Mouse (Mus musculus) CH12.LX (cell line): ENCODE measurements around the gene Ugt1a10. TPM values are rescaled to one million over a fixed set of nuclear protein-coding genes. Genes with fewer than 3 reads are reported as not detected.

Experiments used
- DNase-seq: peaks from one replicate; pipeline ENCODE4 v3.0.0-alpha.2; 2013; ENCODE audit errors: extremely low read depth
- H3K27ac ChIP-seq: 2 replicates; pipeline ENCODE4 v1.5.1; 2012; ENCODE audit warnings: low read depth, mild to moderate bottlenecking, control low read depth, moderate library complexity; ENCODE audit not compliant: insufficient read depth
- H3K27me3 ChIP-seq: replicated peaks from 2 replicates; pipeline ENCODE3; 2012; ENCODE audit warnings: inconsistent platforms
- H3K36me3 ChIP-seq, 2 experiments: replicated peaks in 1 of 2; 2 replicates each; pipeline versions ENCODE3 to v1.6.1; 2012; ENCODE audit warnings: inconsistent platforms in 1 of 2, low read length in 1 of 2, mild to moderate bottlenecking in 1 of 2, mixed read lengths in 1 of 2, moderate library complexity in 1 of 2; ENCODE audit not compliant: control insufficient read depth in 1 of 2, insufficient read depth in 1 of 2
- H3K4me1 ChIP-seq, 2 experiments: 2 replicates each; pipeline ENCODE4 v1.6.1; 2012; ENCODE audit warnings: inconsistent platforms in 1 of 2, moderate library complexity in 1 of 2; ENCODE audit not compliant: insufficient read depth in 2 of 2, control insufficient read depth in 1 of 2
- H3K4me2 ChIP-seq: 2 replicates; pipeline ENCODE4 v1.6.1; 2012; ENCODE audit warnings: low read depth, mild to moderate bottlenecking, control low read depth; ENCODE audit not compliant: poor library complexity, insufficient read depth, severe bottlenecking
- H3K4me3 ChIP-seq, 3 experiments: fragments of 150-350 bp in 1 of 3; sonication (generic) in 1 of 3; replicated peaks in 1 of 3; 2 replicates each; pipeline versions ENCODE3 to v1.5.1; 2011 to 2012; ENCODE audit warnings: low read depth in 2 of 3, low read length in 2 of 3, mild to moderate bottlenecking in 2 of 3, moderate library complexity in 2 of 3, control low read depth in 1 of 3, improper control_type of control experiment in 1 of 3, inconsistent platforms in 1 of 3, mixed read lengths in 1 of 3; ENCODE audit not compliant: poor library complexity in 1 of 3
- H3K79me2 ChIP-seq: replicated peaks from 2 replicates; pipeline ENCODE4 v1.6.1; 2012; ENCODE audit warnings: mild to moderate bottlenecking, moderate library complexity; ENCODE audit not compliant: control insufficient read depth, poor library complexity, insufficient read depth, severe bottlenecking; ENCODE audit errors: extremely low read depth
- H3K9ac ChIP-seq: 2 replicates; pipeline ENCODE4 v1.6.1; 2012; ENCODE audit warnings: low read depth, mild to moderate bottlenecking, control low read depth, moderate library complexity; ENCODE audit not compliant: insufficient read depth
- H3K9me3 ChIP-seq: replicated peaks from 2 replicates; pipeline ENCODE3; 2012; ENCODE audit warnings: low read length, inconsistent platforms, mixed read lengths
- CHD2 ChIP-seq: IDR thresholded peaks from 2 replicates; pipeline ENCODE4 v1.6.1; 2011; ENCODE audit warnings: low read length, improper control_type of control experiment
- E2F4 ChIP-seq: IDR thresholded peaks from 2 replicates; pipeline ENCODE4 v1.6.1; 2011; ENCODE audit warnings: low read depth, low read length, improper control_type of control experiment; ENCODE audit not compliant: insufficient replicate concordance
- ETS1 ChIP-seq: conservative IDR thresholded peaks from 2 replicates; pipeline ENCODE4 v1.6.1; 2012; ENCODE audit warnings: low read depth, mild to moderate bottlenecking, inconsistent platforms, low read length, improper control_type of control experiment, moderate library complexity
- HCFC1 ChIP-seq: IDR thresholded peaks from 2 replicates; pipeline ENCODE4 v1.6.1; 2012; ENCODE audit warnings: low read depth, mild to moderate bottlenecking, inconsistent platforms, low read length, improper control_type of control experiment
- IRF4 ChIP-seq: IDR thresholded peaks from 2 replicates; pipeline ENCODE4 v1.6.1; 2014; ENCODE audit warnings: low read depth, mild to moderate bottlenecking, inconsistent platforms, low read length, improper control_type of control experiment
- JUN ChIP-seq: IDR thresholded peaks from 2 replicates; pipeline ENCODE4 v1.6.1; 2011; ENCODE audit warnings: low read depth, mild to moderate bottlenecking, low read length, improper control_type of control experiment, moderate library complexity; ENCODE audit not compliant: insufficient read depth
- JUND ChIP-seq: conservative IDR thresholded peaks from 2 replicates; pipeline ENCODE4 v1.6.1; 2011; ENCODE audit warnings: low read depth, low read length, improper control_type of control experiment
- MAFK ChIP-seq: IDR thresholded peaks from 2 replicates; pipeline ENCODE4 v1.6.1; 2011; ENCODE audit warnings: low read length, improper control_type of control experiment; ENCODE audit not compliant: insufficient replicate concordance
- MAX ChIP-seq: IDR thresholded peaks from 2 replicates; pipeline ENCODE4 v1.6.1; 2011; ENCODE audit warnings: low read length, improper control_type of control experiment
- MAZ ChIP-seq: IDR thresholded peaks from 2 replicates; pipeline ENCODE4 v1.6.1; 2012; ENCODE audit warnings: low read depth, mild to moderate bottlenecking, inconsistent platforms, low read length, improper control_type of control experiment, moderate library complexity
- MYC ChIP-seq: IDR thresholded peaks from 2 replicates; pipeline ENCODE4 v1.6.1; 2011; ENCODE audit warnings: low read depth, mild to moderate bottlenecking, improper control_type of control experiment, low read length
- NELFE ChIP-seq: IDR thresholded peaks from 2 replicates; pipeline ENCODE4 v1.6.1; 2011; ENCODE audit warnings: low read depth, low read length, improper control_type of control experiment
- POLR2AphosphoS2 ChIP-seq: IDR thresholded peaks from 2 replicates; pipeline ENCODE4 v1.6.1; 2011; ENCODE audit warnings: low read depth, low read length, improper control_type of control experiment
- RAD21 ChIP-seq: IDR thresholded peaks from 2 replicates; pipeline ENCODE4 v1.6.1; 2011; ENCODE audit warnings: low read depth, mild to moderate bottlenecking, low read length, improper control_type of control experiment, moderate library complexity
- SIN3A ChIP-seq: IDR thresholded peaks from 2 replicates; pipeline ENCODE4 v1.6.1; 2012; ENCODE audit warnings: low read length, improper control_type of control experiment, inconsistent platforms
- UBTF ChIP-seq: IDR thresholded peaks from 2 replicates; pipeline ENCODE4 v1.6.1; 2012; ENCODE audit warnings: low read depth, mild to moderate bottlenecking, inconsistent platforms, low read length, improper control_type of control experiment, moderate library complexity
- USF2 ChIP-seq: conservative IDR thresholded peaks from 2 replicates; pipeline ENCODE4 v1.6.1; 2011; ENCODE audit warnings: low read depth, low read length, improper control_type of control experiment
- ZC3H11A ChIP-seq: IDR thresholded peaks from 2 replicates; pipeline ENCODE4 v1.6.1; 2012; ENCODE audit warnings: low read depth, mild to moderate bottlenecking, inconsistent platforms, low read length, improper control_type of control experiment
- ZKSCAN1 ChIP-seq: IDR thresholded peaks from 2 replicates; pipeline ENCODE4 v1.6.1; 2012; ENCODE audit warnings: low read depth, inconsistent platforms, low read length, improper control_type of control experiment, borderline replicate concordance
- ZMIZ1 ChIP-seq: IDR thresholded peaks from 2 replicates; pipeline ENCODE4 v1.6.1; 2012; ENCODE audit warnings: low read depth, mild to moderate bottlenecking, inconsistent platforms, low read length, improper control_type of control experiment
- dilution Hi-C: fragments of 300-500 bp; cut with MboI; formaldehyde crosslinking; loops from 2 replicates; pipeline ENCODE4 v1.14.3; 2020; ENCODE audit warnings: low sequenced_read_pairs; ENCODE audit not compliant: extremely low pct_unique_long_range_greater_than_20kb, extremely low pct_ligation_motif_present
- in situ Hi-C: fragments of 300-500 bp; cut with MboI; formaldehyde crosslinking; loops from 3 replicates; pipeline ENCODE4 v1.14.3; 2019; ENCODE audit warnings: low sequenced_read_pairs, low pct_ligation_motif_present, low pct_unique_long_range_greater_than_20kb, mixed read lengths
- polyA plus RNA-seq: library from polyadenylated mRNA; unstranded; fragments of >175 nt; gene quantifications from 2 replicates; pipeline ENCODE4 v1.2.1, GENCODE M21; 2012; ENCODE audit warnings: low read depth; ENCODE audit not compliant: insufficient read length
- total RNA-seq, 2 experiments: library from RNA; depleted of rRNA; stranded (reverse); fragments of 300-350 nt in 1 of 2; fragments of >200 nt in 1 of 2; gene quantifications; 2 replicates each; pipeline ENCODE4 v1.2.3; 2012 to 2014

Ugt1a10 gene
- total and polyA plus RNA-seq, 3 experiments, result not detected

DNA sequence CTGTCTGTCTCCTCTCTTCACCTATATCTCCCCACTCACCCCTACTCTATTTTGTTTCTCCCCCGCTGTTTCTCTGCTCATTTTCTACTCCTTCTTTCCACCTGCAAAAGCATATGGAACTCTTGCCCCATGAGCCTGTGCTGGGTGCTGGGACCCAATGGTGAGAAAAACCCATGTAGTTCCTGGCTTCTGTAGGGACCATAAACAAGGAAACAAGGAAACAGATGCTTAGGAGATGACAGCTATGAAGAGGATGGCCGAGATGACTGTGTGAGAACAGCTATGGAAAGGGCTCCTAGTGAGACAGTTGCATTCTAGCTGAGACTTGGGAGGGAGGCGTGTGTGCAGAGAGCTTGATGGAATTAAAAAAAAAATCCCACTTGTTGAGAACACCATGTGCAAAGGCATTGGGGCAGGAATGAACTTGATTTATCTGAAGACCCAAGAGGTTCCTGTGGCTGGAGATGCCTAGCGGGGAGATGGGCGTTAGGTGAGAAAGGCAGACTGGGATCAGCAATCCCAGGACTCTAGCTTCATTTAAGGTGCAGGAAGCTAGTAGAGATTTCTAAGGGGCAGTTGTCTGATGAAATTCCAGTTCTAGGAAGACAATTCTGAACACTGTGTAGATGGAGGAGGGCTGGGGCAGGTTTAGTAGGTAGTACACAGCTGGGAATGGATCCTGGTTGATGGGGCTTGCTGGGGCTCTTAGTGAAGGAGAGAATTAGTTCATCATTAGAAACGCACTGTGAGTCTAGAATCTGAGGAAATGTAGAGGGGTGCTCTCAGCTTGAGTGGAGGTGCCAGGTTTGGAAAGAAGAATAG lies 176.0 kb downstream of the Ugt1a10 start:
- no peak for DNase-seq
- Histone ChIP-seq H3K79me2 (no peaks in the 10 kb centered on the region), H3K27me3 (peaks cover 6% of the 10 kb centered on the region), H3K27ac (no peak overlapping the region), H3K4me1 (0 out of 4 replicates have a peak, but pooled peaks cover 0 to 3% of the 10 kb centered on the region in 2 experiments), H3K9ac (no peak overlapping the region), H3K36me3 (no peaks in the 10 kb centered on the region), H3K9me3 (peaks cover 74% of the 10 kb centered on the region), H3K4me2 (no peak overlapping the region), H3K4me3 (no peak overlapping the region)
- dilution Hi-C loops (no loop called here), in situ Hi-C loops (no loop called here)
- TF ChIP-seq NELFE (no peak), SIN3A (no peak), USF2 (no peak), MAFK (no peak), ZKSCAN1 (no peak), CHD2 (no peak), POLR2AphosphoS2 (no peak), ZMIZ1 (no peak), IRF4 (no peak), RAD21 (no peak), E2F4 (no peak), MYC (no peak), HCFC1 (no peak), ZC3H11A (no peak), MAZ (no peak), MAX (no peak), JUN (no peak), UBTF (no peak), JUND (no peak), ETS1 (no peak)
